Mouse (Mus musculus): ENCODE measurements around the gene Tpte. TPM values are rescaled to one million over a fixed set of nuclear protein-coding genes. Genes with fewer than 3 reads are reported as not detected.
"Not testable (repeated sequence)": the region's sequence is repeated elsewhere in the genome, so short reads cannot be mapped to it uniquely, and the experiment has no call there.

Gene Tpte
- polyA plus RNA-seq, 1 experiment: not detected

- TF ChIP-seq POLR2A (IDR thresholded peaks at IDR 0.05; ENCODE audit: borderline replicate concordance, insufficient read depth, low read length) (no peak), CTCF (IDR thresholded peaks at IDR 0.05; ENCODE audit: borderline replicate concordance, insufficient read depth, low read depth, low read length) (no peak)
- Histone ChIP-seq H3K27me3 (ENCODE audit: control insufficient read depth, insufficient read depth, low read length) (no peaks in the 10 kb centered on the region), H3K27ac (ENCODE audit: insufficient read depth, low read length) (no peak overlapping the region), H3K4me1 (ENCODE audit: control insufficient read depth, insufficient read depth, low read length) (no peaks in the 10 kb centered on the region), H3K4me3 (replicated peaks; ENCODE audit: insufficient read depth, low read depth, low read length) (no peak overlapping the region)
- 25% methylated on average over 7 of the region's 7 CpGs for WGBS
- no peak for DNase-seq
These were observed 19.7 kb downstream of the Tpte start for GRCm38 (mm10) chr8:22302896-22303306.

- H3K27me3 ChIP-seq (ENCODE audit: control insufficient read depth, insufficient read depth, low read length); H3K4me1 ChIP-seq (ENCODE audit: control insufficient read depth, insufficient read depth, low read length); H3K27ac ChIP-seq (ENCODE audit: insufficient read depth, low read length); H3K4me3 ChIP-seq (replicated peaks; ENCODE audit: insufficient read depth, low read depth, low read length); DNase-seq: not testable (repeated sequence)
- 88% methylated on average over 9 of the region's 9 CpGs for WGBS
These were observed 20.8 kb downstream of the Tpte start for GRCm38 (mm10) chr8:22304045-22304444.

- TF ChIP-seq CTCF (IDR thresholded peaks at IDR 0.05; ENCODE audit: borderline replicate concordance, insufficient read depth, low read depth, low read length) (no peak), POLR2A (IDR thresholded peaks at IDR 0.05; ENCODE audit: borderline replicate concordance, insufficient read depth, low read length) (no peak)
- no peak overlapping the region for H3K27ac ChIP-seq (ENCODE audit: insufficient read depth, low read length)
- 83% methylated on average over 10 of the region's 10 CpGs for WGBS
These were observed 23.8 kb downstream of the Tpte start for GRCm38 (mm10) chr8:22306999-22307398.

GRCm38 (mm10) chr8:22311446-22311845 lies 28.2 kb downstream of the Tpte start:
- Histone ChIP-seq H3K4me1 (ENCODE audit: control insufficient read depth, insufficient read depth, low read length) (no peaks in the 10 kb centered on the region), H3K27me3 (ENCODE audit: control insufficient read depth, insufficient read depth, low read length) (no peaks in the 10 kb centered on the region), H3K27ac (ENCODE audit: insufficient read depth, low read length) (no peak overlapping the region), H3K4me3 (replicated peaks; ENCODE audit: insufficient read depth, low read depth, low read length) (no peak overlapping the region)
- DNase-seq: no peak
- TF ChIP-seq CTCF (IDR thresholded peaks at IDR 0.05; ENCODE audit: borderline replicate concordance, insufficient read depth, low read depth, low read length) (no peak), POLR2A (IDR thresholded peaks at IDR 0.05; ENCODE audit: borderline replicate concordance, insufficient read depth, low read length) (no peak)
- 71% methylated on average over 9 of the region's 9 CpGs for WGBS

More at GRCm38 (mm10) chr8:22306999-22307398, 23.8 kb downstream of the Tpte start:
- no peak for DNase-seq
- H3K4me3 ChIP-seq (replicated peaks; ENCODE audit: insufficient read depth, low read depth, low read length): no peak overlapping the region
- no peaks in the 10 kb centered on the region for H3K4me1 ChIP-seq (ENCODE audit: control insufficient read depth, insufficient read depth, low read length)
- no peaks in the 10 kb centered on the region for H3K27me3 ChIP-seq (ENCODE audit: control insufficient read depth, insufficient read depth, low read length)

GRCm38 (mm10) chr8:22335426-22335825 lies 52.2 kb downstream of the Tpte start:
- WGBS: 92% methylated on average over 13 of the region's 13 CpGs
- H3K4me1 ChIP-seq (ENCODE audit: control insufficient read depth, insufficient read depth, low read length): no peaks in the 10 kb centered on the region

GRCm38 (mm10) chr8:22359359-22359758 lies 76.1 kb downstream of the Tpte start:
- no peak for DNase-seq
- TF ChIP-seq CTCF (IDR thresholded peaks at IDR 0.05; ENCODE audit: borderline replicate concordance, insufficient read depth, low read depth, low read length) (no peak), POLR2A (IDR thresholded peaks at IDR 0.05; ENCODE audit: borderline replicate concordance, insufficient read depth, low read length) (no peak)
- Histone ChIP-seq H3K4me3 (replicated peaks; ENCODE audit: insufficient read depth, low read depth, low read length) (no peak overlapping the region), H3K27ac (ENCODE audit: insufficient read depth, low read length) (no peak overlapping the region), H3K4me1 (ENCODE audit: control insufficient read depth, insufficient read depth, low read length) (no peaks in the 10 kb centered on the region), H3K27me3 (ENCODE audit: control insufficient read depth, insufficient read depth, low read length) (no peaks in the 10 kb centered on the region)
- WGBS: 82% methylated on average over 6 of the region's 6 CpGs

More at GRCm38 (mm10) chr8:22335426-22335825, 52.2 kb downstream of the Tpte start:
- no peak for DNase-seq
- TF ChIP-seq CTCF (IDR thresholded peaks at IDR 0.05; ENCODE audit: borderline replicate concordance, insufficient read depth, low read depth, low read length) (no peak), POLR2A (IDR thresholded peaks at IDR 0.05; ENCODE audit: borderline replicate concordance, insufficient read depth, low read length) (no peak)
- no peaks in the 10 kb centered on the region for H3K27me3 ChIP-seq (ENCODE audit: control insufficient read depth, insufficient read depth, low read length)
- no peak overlapping the region for H3K4me3 ChIP-seq (replicated peaks; ENCODE audit: insufficient read depth, low read depth, low read length)
- no peak overlapping the region for H3K27ac ChIP-seq (ENCODE audit: insufficient read depth, low read length)

GRCm38 (mm10) chr8:22359882-22360281 lies 76.6 kb downstream of the Tpte start:
- 89% methylated on average over 6 of the region's 6 CpGs for WGBS
- Histone ChIP-seq H3K4me1 (ENCODE audit: control insufficient read depth, insufficient read depth, low read length) (no peaks in the 10 kb centered on the region), H3K27ac (ENCODE audit: insufficient read depth, low read length) (no peak overlapping the region), H3K27me3 (ENCODE audit: control insufficient read depth, insufficient read depth, low read length) (no peaks in the 10 kb centered on the region), H3K4me3 (replicated peaks; ENCODE audit: insufficient read depth, low read depth, low read length) (no peak overlapping the region)
- TF ChIP-seq POLR2A (IDR thresholded peaks at IDR 0.05; ENCODE audit: borderline replicate concordance, insufficient read depth, low read length) (no peak), CTCF (IDR thresholded peaks at IDR 0.05; ENCODE audit: borderline replicate concordance, insufficient read depth, low read depth, low read length) (no peak)
- DNase-seq: no peak

GRCm38 (mm10) chr8:22376311-22376710 lies 93.1 kb downstream of the Tpte start:
- Histone ChIP-seq H3K27ac (ENCODE audit: insufficient read depth, low read length) (no peak overlapping the region), H3K4me3 (replicated peaks; ENCODE audit: insufficient read depth, low read depth, low read length) (no peak overlapping the region), H3K27me3 (ENCODE audit: control insufficient read depth, insufficient read depth, low read length) (no peaks in the 10 kb centered on the region), H3K4me1 (ENCODE audit: control insufficient read depth, insufficient read depth, low read length) (no peaks in the 10 kb centered on the region)
- WGBS: 92% methylated on average over 5 of the region's 5 CpGs
- TF ChIP-seq POLR2A (IDR thresholded peaks at IDR 0.05; ENCODE audit: borderline replicate concordance, insufficient read depth, low read length): no peak
- no peak for TF ChIP-seq CTCF (IDR thresholded peaks at IDR 0.05; ENCODE audit: borderline replicate concordance, insufficient read depth, low read depth, low read length)
- no peak for DNase-seq
